Mouse (Mus musculus) layer of hippocampus, adult 2 months (tissue): ENCODE data around the gene Eid2. TPM values are rescaled to one million over a fixed set of nuclear protein-coding genes. Genes with fewer than 3 reads are reported as not detected.
A peak's percentile ranks its signal among the peaks of the same experiment; 100 is the strongest.
"Not testable (repeated sequence)": the region's sequence is repeated elsewhere in the genome, so short reads cannot be mapped to it uniquely, and the experiment has no call there.

Experiments used
- DNase-seq, 2 experiments: peaks; one replicate each; pipeline ENCODE4 v3.0.0; 2022; ENCODE audit warnings: low spot score in 2 of 2
- H3K27ac ChIP-seq: fragments of 200-600 bp; 2 replicates; pipeline ENCODE4 v1.8.1; 2022
- H3K4me3 ChIP-seq: fragments of 200-600 bp; 2 replicates; pipeline ENCODE4 v1.8.1; 2022; ENCODE audit warnings: mild to moderate bottlenecking
- CTCF ChIP-seq: fragments of 200-600 bp; conservative IDR thresholded peaks from 2 replicates; pipeline ENCODE4 v1.8.1; 2022; ENCODE audit warnings: antibody characterized with exemption, mild to moderate bottlenecking, moderate library complexity
- long read RNA-seq, 2 experiments: library from polyadenylated mRNA; stranded (forward); transcript quantifications; one replicate each; pipeline ENCODE4 v2.0.0; 2021; ENCODE audit warnings: borderline mapping rate in 2 of 2
- total RNA-seq, 2 experiments: library from RNA; stranded (reverse); gene quantifications; 2 replicates each; pipeline ENCODE4 v1.2.3; 2021

Eid2 gene
- 10 to 100 TPM; 58.3 to 59.0 TPM for total RNA-seq
- long read RNA-seq, experiment 1, transcript Eid2-201 (1 exons, 1,392 nt), result major isoform, 64 of 64 reads
- long read RNA-seq, experiment 1, partial matches to known transcripts, result 0 of 64 reads
- long read RNA-seq, experiment 1, other reads (novel, unspliced or antisense), result 0 of 64 reads
- long read RNA-seq, experiment 2, transcript Eid2-201 (1 exons, 1,392 nt), result major isoform, 66 of 66 reads
- long read RNA-seq, experiment 2, partial matches to known transcripts, result 0 of 66 reads
- long read RNA-seq, experiment 2, other reads (novel, unspliced or antisense), result 0 of 66 reads

GRCm38 (mm10) chr7:28267129-28268041 lies at the start of gene Eid2:
Gene Eid2 (plus strand): TSS chr7:28267881.
- H3K27ac ChIP-seq, result peak within 1 kb of the TSS; percentile 92
- peak; percentile 91 to 92 for DNase-seq
- peak; percentile 48 for TF ChIP-seq CTCF
- peak within 1 kb of the TSS; percentile 88 for H3K4me3 ChIP-seq

- peak; percentile 45 for TF ChIP-seq CTCF
- peak; percentile 46 to 66 for DNase-seq
- not testable (repeated sequence) for H3K4me3 ChIP-seq, H3K27ac ChIP-seq
Measured at GRCm38 (mm10) chr7:28218951-28219740, 48.5 kb upstream of the Eid2 start.

DNA sequence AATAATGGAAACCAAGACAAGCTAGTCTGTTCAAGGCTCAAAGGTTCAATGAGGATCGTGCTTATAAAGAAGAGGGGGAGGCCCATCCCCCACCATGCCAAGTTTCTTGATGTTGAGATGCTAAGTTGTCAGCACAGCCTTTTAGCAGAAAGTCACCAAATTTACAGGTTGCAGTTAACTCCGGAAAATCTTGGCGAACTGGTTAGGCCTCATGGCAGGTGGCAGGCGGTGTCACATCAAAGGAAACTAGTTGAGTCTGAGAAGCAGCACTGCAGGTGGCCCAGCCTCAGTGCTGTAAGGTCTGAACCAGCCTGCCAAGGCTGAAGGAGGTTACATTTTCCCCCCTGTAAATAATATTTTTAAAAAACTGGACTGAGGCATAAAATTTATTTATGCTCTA lies 40.8 kb upstream of the Eid2 start:
- not testable (repeated sequence) for DNase-seq, H3K27ac ChIP-seq, H3K4me3 ChIP-seq

DNA sequence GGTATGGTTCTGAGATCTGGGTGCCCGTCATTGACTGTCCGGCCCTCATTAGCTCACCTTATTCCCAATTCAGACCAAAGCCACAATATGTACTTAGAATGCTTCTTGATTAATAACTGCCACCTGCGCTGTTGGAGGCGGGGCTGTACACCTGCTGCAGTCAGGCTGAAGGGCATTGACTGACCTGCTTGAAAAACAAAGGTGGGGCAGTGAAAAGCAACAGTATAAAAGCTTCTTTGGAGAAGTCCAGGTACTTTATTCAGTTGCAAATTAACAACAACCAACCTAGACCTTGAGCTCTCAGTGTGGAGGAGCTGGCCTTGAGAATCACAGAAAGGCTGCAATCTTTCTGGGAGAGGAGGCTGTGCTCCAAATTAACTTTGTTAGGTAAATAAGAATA lies 40.3 kb upstream of the Eid2 start:
- DNase-seq, H3K4me3 ChIP-seq, H3K27ac ChIP-seq: not testable (repeated sequence)

GRCm38 (mm10) chr7:28243943-28244342 lies 23.7 kb upstream of the Eid2 start:
- not testable (repeated sequence) for H3K27ac ChIP-seq, H3K4me3 ChIP-seq, DNase-seq

DNA sequence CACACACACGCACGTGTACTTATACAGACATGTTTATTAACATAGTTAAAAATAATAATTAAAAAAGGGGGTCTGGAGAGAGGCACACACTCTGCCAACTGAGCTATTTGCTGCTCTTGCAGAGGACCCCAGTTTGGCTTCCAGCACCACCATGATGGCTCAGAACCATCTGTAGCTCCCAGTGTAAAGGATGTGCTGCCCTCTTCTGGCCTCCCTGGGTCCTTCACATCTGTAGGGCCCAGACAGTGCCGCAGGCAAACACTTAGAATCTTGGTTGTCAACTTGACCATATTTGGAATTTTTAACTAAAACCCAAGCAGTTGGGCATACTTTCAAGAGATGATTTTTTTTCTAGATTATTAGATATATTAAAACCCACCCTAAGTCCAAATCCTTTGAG lies 18.7 kb upstream of the Eid2 start:
- Histone ChIP-seq H3K4me3 (no peak overlapping the region), H3K27ac (no peak overlapping the region)
- DNase-seq, result no peak
- 0 out of 2 replicates have a peak, but pooled peaks have one; percentile 6 for TF ChIP-seq CTCF

- DNase-seq, result no peak
- Histone ChIP-seq H3K4me3 (no peak overlapping the region), H3K27ac (no peak overlapping the region)
- no peak for TF ChIP-seq CTCF
Measured at GRCm38 (mm10) chr7:28251976-28252375, 15.7 kb upstream of the Eid2 start.

GRCm38 (mm10) chr7:28254591-28254990 lies 13.1 kb upstream of the Eid2 start:
- no peak for TF ChIP-seq CTCF
- Histone ChIP-seq H3K4me3 (no peak overlapping the region), H3K27ac (no peak overlapping the region)
- no peak for DNase-seq

- Histone ChIP-seq H3K4me3 (no peak overlapping the region), H3K27ac (no peak overlapping the region)
- TF ChIP-seq CTCF, result peak; percentile 53
- DNase-seq, result no peak
Measured at GRCm38 (mm10) chr7:28255476-28255875, 12.2 kb upstream of the Eid2 start.

- H3K27ac ChIP-seq, result no peak overlapping the region
- no peak for DNase-seq
- H3K4me3 ChIP-seq, result no peak overlapping the region
- no peak for TF ChIP-seq CTCF
Measured at GRCm38 (mm10) chr7:28262861-28263260, 4.8 kb upstream of the Eid2 start.

- peak; percentile 53 for TF ChIP-seq CTCF
- DNase-seq, result peak in 1 of 2 experiments; percentile 33
- no peak overlapping the region for H3K4me3 ChIP-seq
Measured at GRCm38 (mm10) chr7:28263786-28264185, 3.9 kb upstream of the Eid2 start.

DNA sequence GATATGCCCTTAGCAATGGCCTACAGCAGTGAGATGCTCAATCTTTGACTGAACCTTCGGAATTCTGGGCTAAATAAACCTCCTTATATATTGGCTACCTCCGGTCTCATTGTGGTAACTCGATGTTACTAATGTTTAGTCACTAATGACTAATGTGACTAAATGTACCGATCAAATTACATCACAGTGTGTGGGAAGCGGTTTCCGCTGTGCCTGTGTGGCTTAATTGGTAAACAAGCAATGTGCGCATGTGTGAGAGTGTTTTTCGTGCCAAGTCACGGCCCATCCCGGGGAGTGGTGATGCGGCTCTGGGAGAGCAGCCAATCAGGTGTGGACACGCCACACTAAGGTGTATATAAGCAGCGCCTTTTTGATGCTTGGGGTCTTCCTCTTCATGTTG lies 2.3 kb upstream of the Eid2 start:
- Histone ChIP-seq H3K27ac (no peak overlapping the region), H3K4me3 (no peak overlapping the region)
- TF ChIP-seq CTCF, result no peak
- no peak for DNase-seq

More at GRCm38 (mm10) chr7:28263786-28264185, 3.9 kb upstream of the Eid2 start:
- H3K27ac ChIP-seq, result no peak overlapping the region

DNA sequence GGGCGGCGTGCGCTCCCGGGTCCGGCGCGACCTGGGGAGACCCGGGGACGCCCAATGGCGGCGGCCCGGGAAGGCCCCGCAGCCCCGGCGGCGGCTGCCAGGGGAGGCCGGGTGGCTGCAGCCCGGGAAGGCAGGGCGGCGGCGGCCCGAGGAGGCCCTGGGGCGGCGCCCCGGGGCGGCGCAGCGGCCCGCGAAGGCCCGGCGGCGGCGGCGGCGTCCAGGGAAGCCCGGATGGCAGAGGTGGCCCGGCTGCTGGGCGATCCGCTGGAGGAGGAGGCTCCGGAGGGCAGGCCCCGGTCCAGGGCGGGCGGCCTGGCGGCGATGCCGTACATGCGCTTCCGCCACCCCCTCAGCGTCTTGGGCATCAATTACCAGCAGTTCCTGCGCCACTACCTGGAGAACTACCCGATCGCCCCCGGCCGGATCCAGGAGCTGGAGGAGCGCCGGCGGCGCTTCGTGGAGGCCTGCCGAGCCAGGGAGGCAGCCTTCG lies 406 bp downstream of the Eid2 start:
- no peak for TF ChIP-seq CTCF
- H3K4me3 ChIP-seq, result peak overlapping the region; percentile 88
- H3K27ac ChIP-seq, result peak overlapping the region; percentile 92
- peak in 1 of 2 experiments; percentile 51 for DNase-seq
